13 mouse cellular contexts compared by ENCODE assay signal in genomic region chr8:96246017-96246416, GRCm38 (mm10).
DNase-seq lines count a peak whose midpoint lies in the region; TF ChIP-seq lines count a peak whose summit lies in the region.
"Had no signal": no experiment of that assay in that cellular context is flagged by ENCODE, and none has a peak within 500 bp of the region (broad histone marks: within the 10 kb centered on the region; RNA-seq: fewer than 3 reads in every experiment).

No protein-coding gene starts in this region.

- TF ChIP-seq CTCF in lung, adult 2 months (IDR thresholded peaks at IDR 0.05; ENCODE audit: insufficient read depth, low read length) = no peak

- intact Hi-C loops in heart, postnatal 25 days (cut with DNase I) = no loop called here
- intact Hi-C loops in heart, postnatal 14 days (cut with DNase I) = no loop called here

- DNase-seq in heart, adult 18-20 months = peak; percentile 45 to 48
- no peak for DNase-seq in heart, postnatal 25 days (ENCODE audit: low spot score)
- peak; percentile 22 for DNase-seq in retina, embryonic 14.5 days (ENCODE audit: low spot score)
- DNase-seq in retina, postnatal 1 day = no peak
- peak; percentile 36 to 41 for DNase-seq in cerebellum, postnatal 25 days
- peak; percentile 13 to 15 for DNase-seq in heart, postnatal 14 days
- no peak for DNase-seq in embryo, embryonic 10 days (ENCODE audit: low spot score)
- no peak for DNase-seq in lung, adult 2 months
- DNase-seq: gastrocnemius, postnatal 25 days; kidney, postnatal 10 days had no signal

- H3K4me3 ChIP-seq in lung, adult 2 months (replicated peaks; ENCODE audit: extremely low read depth, low read depth, low read length) = no peak overlapping the region
- H3K4me3 ChIP-seq: limb, embryonic 15.5 days; lung, embryonic 15.5 days; megakaryocyte, embryonic 14.5 days had no signal

- WGBS in lung, adult 2 months = 77% methylated on average over 7 of the region's 7 CpGs

- H3K4me1 ChIP-seq in lung, adult 2 months (ENCODE audit: control insufficient read depth, insufficient read depth, low read length) = no peaks in the 10 kb centered on the region
- H3K4me1 ChIP-seq: limb, embryonic 15.5 days; lung, embryonic 15.5 days; megakaryocyte, embryonic 14.5 days had no signal

- no peak for TF ChIP-seq POLR2A in lung, adult 2 months (IDR thresholded peaks at IDR 0.05; ENCODE audit: borderline replicate concordance, extremely low read depth, low read depth, low read length)

Comparison
In these comparisons a context has a peak if more than half of its experiments do, and no peak if none do; other contexts are left out.
1. DNase-seq: peak in heart, adult 18-20 months (2 of 2), retina, embryonic 14.5 days (single experiment), cerebellum, postnatal 25 days (2 of 2) and heart, postnatal 14 days (2 of 2); none in heart, postnatal 25 days (single experiment), retina, postnatal 1 day (single experiment), embryo, embryonic 10 days (single experiment) and lung, adult 2 months (single experiment).